Mouse (Mus musculus) right cerebral cortex, postnatal 36 days (tissue): ENCODE data around the gene Tpr.

Source experiments
- DNase-seq, 2 experiments: peaks; one replicate each; pipeline ENCODE4 v3.0.0; 2022; ENCODE audit warnings: low spot score in 2 of 2, mixed read lengths in 1 of 2

The Tpr gene

DNA sequence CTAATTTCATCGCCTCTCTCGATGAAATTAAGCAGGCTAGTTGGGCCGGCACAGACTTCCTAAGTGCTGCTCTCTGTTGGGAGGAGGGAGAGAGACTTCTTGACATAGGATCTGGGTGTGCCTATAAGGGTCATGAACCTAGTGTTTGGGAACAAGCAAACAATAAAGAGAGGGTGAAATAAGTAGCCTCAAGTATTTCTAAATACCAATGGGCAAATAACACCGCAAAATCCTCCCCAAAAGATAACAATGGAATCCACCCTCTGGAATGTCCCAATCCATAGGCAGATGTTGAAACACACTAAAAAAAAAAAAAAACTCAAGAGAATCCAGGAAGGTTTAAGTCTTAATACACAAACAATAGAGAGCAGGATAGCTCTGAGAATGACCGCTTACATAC is 70.4 kb downstream of the Tpr start:
- no peak for DNase-seq

DNA sequence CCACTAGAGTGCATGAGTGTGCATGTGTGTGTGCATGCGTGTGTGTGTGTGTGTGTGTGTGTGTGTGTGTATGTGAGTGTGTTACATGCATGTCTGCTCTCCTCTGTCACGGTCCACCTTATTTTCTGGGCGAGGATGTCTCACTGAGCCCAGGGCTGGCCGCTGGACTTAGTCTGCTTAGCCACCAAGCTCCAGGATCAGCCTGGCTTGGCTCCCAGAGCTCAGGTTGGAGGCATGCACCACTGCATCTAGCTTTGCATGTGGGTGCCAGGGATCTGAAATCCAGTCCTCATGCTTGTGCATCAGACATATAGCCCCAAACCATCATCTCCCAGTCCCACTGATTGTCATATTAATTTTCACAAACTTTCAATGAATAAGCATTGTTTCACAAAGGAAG is 71.1 kb downstream of the Tpr start:
- no peak for DNase-seq

DNA sequence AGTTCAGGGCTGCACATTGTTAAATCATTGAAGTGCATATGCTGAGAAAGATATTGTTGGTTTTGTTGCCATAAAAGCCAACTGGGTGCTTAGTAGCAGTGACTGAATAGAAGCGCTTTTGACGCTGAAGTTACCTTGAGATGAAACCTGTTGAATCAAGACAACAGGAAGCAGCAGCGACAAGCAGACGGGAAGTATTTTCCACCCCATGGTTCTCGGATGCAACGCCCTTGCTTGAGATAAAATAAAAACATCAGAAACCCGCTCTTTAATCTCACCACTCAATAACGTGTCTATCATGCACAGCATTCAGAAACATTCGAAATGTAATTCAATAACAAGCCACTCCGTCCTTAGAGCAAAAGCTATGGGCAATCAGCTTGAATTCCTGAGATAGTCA is 72.7 kb downstream of the Tpr start:
- no peak for DNase-seq

DNA sequence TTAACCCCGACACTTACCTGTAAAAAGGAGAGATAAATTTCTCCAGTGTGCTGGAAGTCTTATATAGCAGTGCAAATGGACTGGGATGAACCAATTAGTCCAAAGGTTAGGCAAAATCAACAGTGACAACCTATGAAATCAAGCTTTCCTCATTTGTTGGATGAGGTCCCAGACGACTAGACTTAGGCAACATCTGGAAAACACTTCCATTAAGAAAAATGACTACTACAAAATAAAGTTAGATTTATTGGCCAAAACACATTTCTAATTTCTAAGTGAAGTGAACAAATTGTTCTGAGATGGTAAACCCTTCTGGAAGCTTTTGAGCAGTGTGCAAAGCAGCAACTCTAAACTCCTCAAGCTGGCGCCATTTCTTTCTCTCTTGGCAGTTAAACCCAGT is 73.5 kb downstream of the Tpr start, which contains the start of gene Prg4:
TSS of gene Prg4 (minus strand) at position 34 of the 400 bp plus-strand sequence.
- DNase-seq: no peak

DNA sequence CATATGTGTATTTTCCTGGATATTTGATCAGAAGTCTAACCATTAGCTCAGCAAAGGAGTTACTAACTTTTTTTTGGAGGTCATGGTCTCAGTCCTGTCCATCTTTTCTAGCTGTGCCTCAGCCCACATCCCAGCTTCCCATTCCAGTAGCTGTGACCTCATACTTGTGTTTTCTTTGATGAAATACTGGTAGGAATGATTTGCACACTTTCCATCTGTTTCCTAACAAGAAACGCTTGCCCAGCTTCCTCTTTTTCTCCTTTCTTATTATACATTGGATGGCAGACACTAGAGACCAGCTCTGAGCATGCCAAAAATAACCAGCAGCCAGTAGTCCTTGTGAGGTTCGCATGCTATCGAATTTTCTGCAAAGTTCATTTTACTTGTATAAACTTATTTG is 77.4 kb downstream of the Tpr start:
- DNase-seq: no peak

DNA sequence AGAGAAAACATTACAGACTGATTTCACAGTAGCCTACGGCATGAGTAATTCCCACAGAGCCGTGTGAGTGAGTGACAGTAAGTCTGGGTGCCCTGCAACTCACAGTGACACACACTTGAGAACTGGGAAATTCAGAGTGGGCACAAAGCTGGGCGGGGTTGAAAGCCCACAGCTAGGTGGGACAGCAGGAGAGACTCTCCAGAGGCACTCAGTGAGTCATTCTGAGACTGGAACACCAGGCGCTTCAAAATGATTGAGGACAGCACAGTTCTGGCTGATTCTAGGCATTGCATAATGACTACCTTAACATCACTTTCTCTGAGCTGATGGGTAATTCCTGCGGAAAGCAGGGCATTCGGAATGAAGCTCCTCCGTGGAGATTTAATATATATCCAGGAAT is 79.9 kb downstream of the Tpr start:
- DNase-seq: no peak

DNA sequence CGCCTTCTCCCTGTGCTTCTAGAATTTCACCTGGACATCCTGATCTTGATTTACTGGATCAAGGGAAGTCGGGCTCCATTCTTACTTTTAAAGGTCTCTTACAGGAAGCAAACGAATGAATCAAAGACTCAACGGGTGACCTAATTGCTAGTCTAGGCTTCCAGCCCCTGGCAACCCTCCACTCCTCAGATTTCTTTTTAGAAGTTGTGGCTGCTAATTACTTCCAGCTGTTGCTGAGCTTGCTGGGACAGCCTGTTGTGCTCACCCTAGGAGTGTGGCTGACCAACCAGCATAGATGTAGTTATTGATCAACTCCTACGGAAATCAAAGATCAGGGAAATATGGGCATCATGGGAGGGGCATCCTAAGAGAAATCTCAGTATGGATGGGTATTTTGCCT is 88.0 kb downstream of the Tpr start:
- no peak for DNase-seq

DNA sequence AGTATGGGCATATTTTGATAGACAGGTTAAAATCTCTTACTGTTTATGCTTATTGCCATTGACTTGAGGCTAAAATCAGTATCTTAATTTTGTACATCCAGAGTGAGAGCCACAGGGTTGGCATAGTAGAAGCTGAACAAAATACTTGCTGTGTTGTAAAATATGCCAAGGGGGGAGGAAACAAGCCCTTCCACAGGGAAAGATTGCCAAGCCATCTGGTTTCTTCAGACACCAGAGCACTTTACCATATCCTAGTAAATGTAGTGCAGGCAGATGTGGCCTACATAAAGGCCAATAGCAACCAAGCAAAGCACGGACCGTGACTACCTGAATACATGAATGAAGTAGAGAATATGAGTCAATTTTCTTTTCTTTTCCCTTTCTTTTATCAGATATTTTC is 96.5 kb downstream of the Tpr start:
- peak in 1 of 2 experiments; percentile 20 for DNase-seq

DNA sequence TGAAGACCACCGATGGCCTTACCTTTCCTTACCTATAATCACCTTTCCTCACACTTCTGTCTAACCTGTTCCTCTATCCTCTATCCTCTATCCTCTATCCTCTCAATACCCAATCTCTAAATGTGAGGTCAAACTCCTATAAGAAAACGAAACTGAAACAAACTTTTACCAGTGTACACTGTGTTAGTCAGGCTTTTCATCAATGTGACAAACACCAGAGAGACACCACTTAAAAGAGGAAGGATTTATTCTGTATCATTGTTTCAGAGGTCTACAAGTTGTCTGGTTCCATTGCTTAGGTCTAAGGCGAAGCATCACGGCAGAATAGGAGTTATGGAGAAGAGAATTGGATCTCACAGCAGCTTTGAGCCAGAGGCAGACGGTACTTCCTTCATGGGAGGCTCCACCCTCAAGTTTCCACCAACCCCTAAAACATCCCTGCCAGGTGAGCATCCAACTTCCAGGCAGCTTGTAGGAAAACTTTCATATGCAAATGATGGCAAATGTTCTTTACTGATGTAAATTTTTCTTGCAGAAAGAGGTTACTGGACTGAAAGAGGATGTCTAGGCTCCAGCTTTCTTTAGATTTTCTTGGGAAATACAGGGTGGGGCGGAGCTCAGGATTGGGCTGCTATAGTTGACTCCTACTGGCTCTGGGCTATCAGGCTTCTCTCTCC is 104.1 kb downstream of the Tpr start:
- DNase-seq: no peak

DNA sequence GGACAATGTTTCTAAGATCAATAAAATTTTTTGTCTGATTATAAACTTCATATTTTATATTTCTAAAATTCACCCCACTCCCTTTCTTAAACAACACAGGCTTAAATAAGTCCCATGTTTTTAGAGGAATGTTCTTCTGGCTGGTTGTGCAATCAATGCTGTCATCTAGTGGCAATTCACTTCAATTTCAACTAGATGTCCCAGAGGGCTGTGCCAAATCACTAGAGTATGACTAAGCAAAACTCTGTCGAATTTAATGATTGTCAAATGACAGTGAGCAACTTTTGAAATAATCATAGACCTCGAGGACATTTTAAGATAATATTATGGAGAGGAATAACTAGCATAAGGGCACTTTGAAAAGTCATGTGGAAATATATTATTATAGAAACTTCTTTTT is 105.1 kb downstream of the Tpr start:
- DNase-seq: no peak

DNA sequence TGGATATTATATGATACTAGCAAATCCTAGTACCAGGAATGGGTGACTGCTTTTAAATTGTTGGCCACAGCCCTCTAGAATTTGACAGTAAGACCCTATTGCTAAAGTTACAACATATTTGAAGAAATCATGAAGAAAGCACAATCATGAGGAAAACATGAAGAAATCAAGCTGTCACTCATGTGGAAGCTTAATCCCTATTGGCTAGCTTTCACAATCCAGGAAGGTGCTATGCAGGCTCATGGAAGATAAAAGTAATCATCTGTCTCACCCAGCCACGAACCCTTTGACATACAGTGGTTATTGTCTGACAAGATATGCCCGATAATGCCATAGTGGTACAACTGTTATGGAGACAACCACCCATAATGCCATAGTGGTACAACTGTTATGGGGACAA is 105.5 kb downstream of the Tpr start:
- no peak for DNase-seq
